Comparison of ENCODE assay signal across 13 mouse cellular contexts in the genomic region with DNA sequence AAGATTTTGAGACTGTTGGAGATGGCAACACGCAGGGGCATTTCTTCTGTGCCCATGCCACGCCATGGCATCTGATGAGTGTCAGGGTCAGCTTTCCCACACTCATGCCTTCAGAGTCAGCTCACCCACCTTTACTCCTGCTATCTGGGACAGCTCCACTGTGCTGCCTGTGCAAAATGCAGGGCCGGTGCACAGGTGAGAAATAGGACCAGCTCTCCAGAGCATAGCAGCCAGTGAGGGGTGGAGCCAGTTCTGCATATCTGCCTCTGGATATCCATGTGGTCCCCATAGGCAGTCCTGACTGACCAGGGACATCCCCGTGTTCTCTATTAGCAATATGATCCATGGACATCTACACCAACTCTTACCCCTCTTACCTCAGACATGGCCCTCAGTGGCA.
"Had no signal": no experiment of that assay in that cellular context is flagged by ENCODE, and none has a peak within 500 bp of the region (broad histone marks: within the 10 kb centered on the region; RNA-seq: fewer than 3 reads in every experiment).

No protein-coding gene starts in this region.

- H3K4me3 ChIP-seq: layer of hippocampus, adult 2 months; limb, embryonic 13.5 days; liver, embryonic 15.5 days had no signal

- H3K36me3 ChIP-seq: limb, embryonic 13.5 days; liver, embryonic 15.5 days had no signal

- H3K4me1 ChIP-seq: limb, embryonic 13.5 days; liver, embryonic 15.5 days had no signal

- H3K27me3 ChIP-seq: limb, embryonic 13.5 days; liver, embryonic 15.5 days had no signal

- H3K9me3 ChIP-seq: limb, embryonic 13.5 days; liver, embryonic 15.5 days had no signal

- ATAC-seq: lung, postnatal 0 days; midbrain, embryonic 16.5 days had no signal

- DNase-seq: kidney, postnatal 10 days; kidney, postnatal 4 days; lung, adult 2 months; lung, postnatal 36 days; thymus, adult 2 months; thymus, postnatal 25 days had no signal

- H3K27ac ChIP-seq: layer of hippocampus, adult 2 months; limb, embryonic 13.5 days; liver, embryonic 15.5 days; stomach, postnatal 0 days had no signal

- H3K4me2 ChIP-seq: limb, embryonic 13.5 days; liver, embryonic 11.5 days; liver, embryonic 15.5 days had no signal

- H3K9ac ChIP-seq: limb, embryonic 13.5 days; liver, embryonic 15.5 days had no signal
